Mouse (Mus musculus) activated CD4-positive, CD25-positive, alpha-beta regulatory T cell (primary cell): ENCODE results near the gene Cxcr5. TPM values are rescaled to one million over a fixed set of nuclear protein-coding genes. Genes with fewer than 3 reads are reported as not detected.

ENCODE experiments used
- polyA plus RNA-seq, 2 experiments: library from polyadenylated mRNA; unstranded; fragments of 100-300 nt; shearing (Covaris generic); gene quantifications; one replicate each; pipeline ENCODE4 v1.2.1; 2017

Cxcr5 gene
- 10 to 100 TPM; 18.4 to 24.1 TPM for polyA plus RNA-seq

GRCm38 (mm10) chr9:44561597-44561996, at the start of gene Cxcr5:
Cxcr5 (minus strand) TSS chr9:44561877.

GRCm38 (mm10) chr9:44604779-44605615, 43.3 kb upstream of the Cxcr5 start, which contains the start of gene Ddx6:
Ddx6 (plus strand) TSS chr9:44604892.

DNA sequence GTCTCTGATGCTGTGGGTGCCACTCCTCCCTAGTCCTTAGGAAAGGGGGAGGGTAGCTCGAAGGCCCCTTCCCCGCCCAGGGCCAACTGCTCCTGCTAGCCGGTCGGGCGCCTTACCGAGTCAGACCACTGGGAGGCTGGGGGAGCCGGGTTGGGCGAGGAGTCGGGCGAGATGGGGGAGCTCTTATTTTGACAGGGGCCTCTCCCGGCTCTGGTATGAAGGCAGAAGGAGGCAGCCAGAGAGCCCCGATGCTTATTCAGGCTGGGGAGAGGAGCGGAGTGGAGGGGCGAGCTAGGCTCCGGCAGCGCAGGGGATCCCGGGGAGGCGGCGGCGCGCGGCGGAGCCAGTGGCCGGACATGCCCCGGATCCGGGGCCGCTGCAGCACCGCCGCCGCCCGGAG, 79.1 kb downstream of the Cxcr5 start, which contains the start of gene Bcl9l:
Gene Bcl9l (plus strand): TSS at position 274 of the 400 bp plus-strand sequence.

Other genes with a start within 250 kb of the Cxcr5 start
- 10 to 100 TPM; 11.9 to 17.2 TPM for gene C2cd2l, start 241.6 kb downstream of the Cxcr5 start, polyA plus RNA-seq
- 10 to 100 TPM; 21.2 to 25.6 TPM for gene Dpagt1, start 235.9 kb downstream of the Cxcr5 start, polyA plus RNA-seq
- 10 to 100 TPM; 91.6 to 95.0 TPM for gene H2afx, start 227.2 kb downstream of the Cxcr5 start, polyA plus RNA-seq
- gene Hmbs, start 217.6 kb downstream of the Cxcr5 start, polyA plus RNA-seq, result 10 to 100 TPM; 49.9 to 72.7 TPM
- 10 to 100 TPM; 42.5 to 45.4 TPM for gene Vps11, start 200.2 kb downstream of the Cxcr5 start, polyA plus RNA-seq
- 10 to 100 TPM in 1 of 2 experiments, 1 to 10 TPM in 1; 8.6 to 14.9 TPM for gene Hyou1, start 182.4 kb downstream of the Cxcr5 start, polyA plus RNA-seq
- 10 to 100 TPM; 29.2 to 31.4 TPM for gene Slc37a4, start 165.0 kb downstream of the Cxcr5 start, polyA plus RNA-seq
- 1,000 to 10,000 TPM; 1,382 to 2,409 TPM for gene Rps25, start 154.7 kb downstream of the Cxcr5 start, polyA plus RNA-seq
- 100 to 1,000 TPM; 118 to 138 TPM for gene Trappc4, start 154.3 kb downstream of the Cxcr5 start, polyA plus RNA-seq
- 10 to 100 TPM; 53.3 to 67.6 TPM for gene Ccdc84, start 143.3 kb downstream of the Cxcr5 start, polyA plus RNA-seq
- under 1 TPM; 0.19 to 0.75 TPM for gene Foxr1, start 120.7 kb downstream of the Cxcr5 start, polyA plus RNA-seq
- gene Upk2, start 106.9 kb downstream of the Cxcr5 start, polyA plus RNA-seq, result not detected
- gene Bcl9l, start 79.1 kb downstream of the Cxcr5 start, polyA plus RNA-seq, result 10 to 100 TPM; 14.8 to 24.6 TPM
- 10 to 100 TPM; 44.8 to 45.3 TPM for gene Ddx6, start 43.0 kb upstream of the Cxcr5 start, polyA plus RNA-seq
- gene Treh, start 111.4 kb upstream of the Cxcr5 start, polyA plus RNA-seq, result not detected
- 1 to 10 TPM in 1 of 2 experiments, under 1 TPM in 1; 0.18 to 1.2 TPM for gene Phldb1, start 173.3 kb upstream of the Cxcr5 start, polyA plus RNA-seq
- 100 to 1,000 TPM; 150 to 159 TPM for gene Arcn1, start 206.0 kb upstream of the Cxcr5 start, polyA plus RNA-seq
- 10 to 100 TPM; 36.3 to 37.9 TPM for gene Ift46, start 206.0 kb upstream of the Cxcr5 start, polyA plus RNA-seq
- under 1 TPM in 1 of 2 experiments, not detected in 1; 0.09 TPM for gene Tmem25, start 237.4 kb upstream of the Cxcr5 start, polyA plus RNA-seq
- gene Ttc36, start 241.2 kb upstream of the Cxcr5 start, polyA plus RNA-seq, result under 1 TPM in 1 of 2 experiments, not detected in 1; 0.24 TPM